Mouse (Mus musculus): ENCODE data around the gene Kng1.

Gene Kng1

GRCm38 (mm10) chr16:23114339-23115171, 56.9 kb downstream of the Kng1 start:
- DNase-seq (ENCODE audit: low read depth): peak; percentile 67

GRCm38 (mm10) chr16:23115486-23115885, 57.8 kb downstream of the Kng1 start:
- DNase-seq (ENCODE audit: low read depth): no peak

- no peak for DNase-seq (ENCODE audit: low read depth)
These were observed 59.5 kb downstream of the Kng1 start for GRCm38 (mm10) chr16:23117173-23117572.

DNA sequence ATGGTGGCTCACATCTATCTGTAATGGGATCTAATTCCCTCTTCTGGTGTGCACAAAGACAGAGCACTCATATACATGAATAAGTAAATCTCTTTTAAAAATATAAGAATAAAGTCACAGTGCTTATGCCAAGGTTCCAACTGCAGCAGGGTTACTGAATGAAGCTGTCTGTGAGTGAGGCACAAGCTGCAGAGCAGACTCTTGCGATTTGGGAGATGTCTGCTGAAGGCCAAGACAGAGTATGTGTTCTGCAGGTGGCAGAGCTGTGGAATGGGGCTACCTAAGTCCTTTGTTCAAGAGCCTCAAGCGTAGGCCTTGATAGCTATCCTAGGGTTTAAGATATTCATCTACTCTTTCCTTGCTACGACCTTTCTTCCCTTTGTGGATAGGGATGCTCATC, 64.8 kb downstream of the Kng1 start:
- no peak for DNase-seq (ENCODE audit: low read depth)

DNA sequence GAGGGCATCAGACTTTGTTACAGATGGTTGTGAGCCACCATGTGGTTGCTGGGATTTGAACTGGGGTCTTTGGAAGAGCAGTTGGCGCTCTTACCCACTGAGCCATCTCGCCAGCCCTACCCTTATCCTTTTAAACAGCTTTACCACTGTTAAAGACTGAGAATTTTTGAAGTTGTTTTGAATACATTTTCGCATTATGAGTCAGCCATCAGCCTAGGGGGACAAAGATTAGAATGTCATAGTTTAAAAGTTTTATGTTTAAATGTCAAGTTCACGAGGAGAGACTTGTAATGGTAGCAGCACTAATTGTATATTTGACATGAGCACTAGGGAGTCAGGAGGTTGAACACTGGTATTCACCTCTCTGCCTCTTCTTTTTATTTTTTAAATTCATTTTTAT, 65.4 kb downstream of the Kng1 start:
- DNase-seq (ENCODE audit: low read depth): no peak

DNA sequence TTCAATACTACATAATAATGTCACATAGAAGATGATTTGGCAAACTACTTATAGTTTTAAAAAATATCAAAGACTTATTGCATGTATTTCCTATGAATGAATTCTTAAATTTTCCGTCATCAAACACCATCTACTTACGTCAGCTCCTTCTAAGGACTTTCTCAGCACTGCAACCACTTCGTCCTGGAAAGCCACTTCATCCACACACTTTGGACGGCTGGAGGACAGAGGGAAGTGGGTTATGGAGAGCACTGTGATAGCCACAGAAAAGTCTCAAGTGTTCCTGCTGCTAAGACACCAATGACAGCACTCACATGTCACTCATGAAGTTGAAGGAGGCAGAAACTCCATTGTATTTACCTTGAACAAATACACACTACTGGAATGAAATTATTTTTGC, 66.7 kb downstream of the Kng1 start:
- DNase-seq (ENCODE audit: low read depth): no peak

GRCm38 (mm10) chr16:23127311-23127672, 69.6 kb downstream of the Kng1 start:
- DNase-seq (ENCODE audit: low read depth): no peak

DNA sequence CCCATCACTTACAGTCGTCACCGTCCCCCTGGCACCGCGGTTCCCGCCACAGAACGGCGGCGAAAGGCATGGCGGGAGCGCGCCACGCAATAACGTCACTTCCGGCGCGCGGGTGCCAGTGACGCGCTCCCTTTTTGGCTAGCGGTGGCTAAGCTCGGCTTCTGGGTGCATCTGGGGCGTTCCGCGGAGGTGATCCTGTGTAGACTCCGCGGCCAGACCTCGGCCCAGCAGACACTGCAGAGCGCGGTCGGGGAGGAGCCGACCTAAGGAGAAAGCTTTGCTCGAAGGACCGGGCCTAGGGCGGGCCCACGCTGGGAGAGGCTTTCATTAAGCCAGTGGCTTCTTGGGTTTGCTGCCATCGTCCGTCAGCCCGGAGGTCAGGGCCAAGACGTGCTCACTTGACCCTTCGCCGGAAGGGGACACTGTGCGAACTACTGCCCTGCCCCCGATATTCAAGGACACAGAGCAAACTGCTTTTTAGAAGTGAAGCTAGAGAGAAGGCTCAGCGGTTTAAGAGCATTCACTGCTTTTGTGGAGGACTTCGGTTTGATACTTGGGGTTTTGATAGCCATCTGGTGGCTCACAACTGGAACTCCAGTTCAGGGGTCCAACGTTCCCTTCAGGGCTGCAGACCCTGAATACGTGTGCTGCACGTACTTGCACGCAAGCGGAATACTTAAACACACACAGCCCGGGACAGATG, 70.2 kb downstream of the Kng1 start, which contains the start of gene Rfc4:
Gene Rfc4, minus strand, starts transcription at position 65 of the 703 bp plus-strand sequence.
- peak; percentile 94 for DNase-seq (ENCODE audit: low read depth)

GRCm38 (mm10) chr16:23130303-23130702, 72.6 kb downstream of the Kng1 start:
- no peak for DNase-seq (ENCODE audit: low read depth)

All from NIH3T3 (cell line).